Mouse (Mus musculus) cerebellum, postnatal 36 days (tissue): ENCODE results near the gene Atad2b.

ENCODE experiments used
- DNase-seq, 2 experiments: peaks; one replicate each; pipeline ENCODE4 v3.0.0; 2021 to 2022; ENCODE audit warnings: mixed read lengths in 2 of 2

Atad2b gene

DNA sequence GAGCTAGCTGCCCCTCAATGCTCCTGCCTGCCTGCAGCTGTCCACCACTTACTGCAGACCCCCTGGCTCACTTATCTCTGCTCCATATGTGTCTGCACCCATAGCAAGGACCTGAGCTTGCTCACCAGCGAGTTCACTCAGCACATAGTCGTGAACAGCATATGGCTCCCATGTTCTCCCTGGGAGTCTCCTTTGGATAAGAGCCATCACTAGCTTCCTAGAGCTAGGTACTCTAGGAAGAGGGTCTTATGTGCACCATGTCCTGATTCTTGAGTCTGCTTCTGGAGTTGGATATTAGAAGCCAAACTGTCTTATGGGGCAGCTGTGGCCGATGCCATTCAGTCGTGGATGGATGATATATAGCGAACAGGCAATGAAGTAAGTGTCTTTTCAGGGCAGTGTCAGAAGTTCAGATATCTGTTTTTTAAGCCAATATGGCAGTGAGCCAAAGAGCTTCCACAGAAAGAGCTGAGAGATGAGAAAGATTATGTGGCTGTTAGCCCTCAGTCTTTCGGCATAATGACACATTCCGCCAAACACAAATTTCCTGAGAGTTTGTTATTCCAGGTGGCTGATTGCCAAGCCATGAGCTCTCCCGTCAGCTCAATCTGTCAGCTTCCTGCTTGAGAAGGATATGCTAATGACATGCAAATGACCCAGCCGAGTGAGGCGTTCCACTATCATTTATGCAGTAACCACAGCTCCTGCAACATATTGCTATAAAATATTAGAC is 170.8 kb downstream of the Atad2b start:
- DNase-seq = peak; percentile 66 to 70

DNA sequence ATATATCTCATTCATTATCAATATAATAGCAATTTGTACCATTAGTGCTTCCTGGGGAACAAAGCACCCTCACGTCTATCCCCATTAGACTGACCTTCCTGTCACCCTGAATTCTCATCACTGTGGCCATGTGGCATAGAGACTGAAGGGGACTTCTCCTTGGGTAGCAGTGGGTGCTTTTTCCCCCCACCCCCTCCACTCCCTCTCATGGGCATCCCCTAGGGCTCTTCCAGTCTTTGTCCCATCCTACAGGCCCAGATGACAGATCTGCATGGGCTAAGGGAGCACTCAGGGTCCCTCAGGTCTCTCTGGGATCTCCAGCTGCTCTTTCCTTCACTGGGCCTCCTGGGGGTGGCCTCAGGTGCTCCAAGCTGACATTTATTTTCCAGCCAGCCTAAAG is 171.5 kb downstream of the Atad2b start:
- DNase-seq = no peak
